Mouse (Mus musculus) kidney, adult 8-10 months (tissue): ENCODE results near the gene Flnb.

Experiments
- DNase-seq, 2 experiments: peaks; one replicate each; pipeline ENCODE4 v3.0.0; 2022

Flnb gene

DNA sequence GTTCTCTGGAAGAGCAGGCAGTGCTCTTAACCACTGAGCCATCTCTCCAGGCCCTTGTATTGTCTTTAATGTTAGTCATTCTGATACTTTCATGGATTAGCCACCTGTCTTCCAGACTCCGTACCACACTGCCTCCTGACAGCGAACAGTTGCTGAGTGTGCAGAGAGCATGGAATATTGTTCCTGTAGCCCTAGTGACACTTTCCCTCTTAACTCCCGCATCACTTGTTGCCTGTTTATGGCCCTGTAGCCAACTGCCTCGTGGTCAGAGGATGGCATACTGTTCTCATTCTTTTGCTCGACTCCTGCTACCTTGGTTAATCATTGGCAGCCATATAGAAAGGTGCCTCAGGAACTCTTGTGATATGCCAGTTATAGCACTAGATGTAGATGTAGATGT lies 45.4 kb downstream of the Flnb start:
- DNase-seq: no peak

DNA sequence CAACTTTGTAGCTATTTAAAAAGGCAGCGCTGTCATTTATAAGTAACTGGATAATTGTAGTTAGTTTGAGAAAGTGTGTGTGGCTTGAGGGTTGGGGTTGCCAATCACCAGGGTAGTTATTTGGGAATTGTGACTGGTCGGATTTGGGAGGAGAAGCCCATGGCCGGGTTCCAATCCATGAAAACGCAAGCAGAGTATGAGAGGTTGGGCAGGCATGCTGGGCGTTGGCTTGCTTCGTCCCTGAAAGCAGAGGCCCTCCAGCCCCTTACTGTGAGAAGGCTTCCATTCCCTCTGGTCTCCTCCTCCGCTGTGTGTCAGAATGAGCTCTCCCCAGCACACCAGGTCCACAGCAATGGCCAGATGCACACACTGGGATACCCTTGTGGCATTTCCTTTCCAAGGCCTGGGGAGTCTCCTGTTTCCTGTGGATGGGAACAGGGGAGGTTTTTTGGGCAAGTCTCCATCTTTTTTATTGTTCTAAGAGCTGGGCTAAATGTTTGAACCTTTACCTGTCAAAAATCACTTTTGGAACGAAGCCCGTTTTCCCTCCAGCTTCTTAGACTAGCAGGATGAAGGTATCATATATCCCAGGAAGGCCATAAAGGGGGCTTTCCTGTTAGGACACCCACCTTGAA lies 46.2 kb downstream of the Flnb start:
- no peak for DNase-seq

DNA sequence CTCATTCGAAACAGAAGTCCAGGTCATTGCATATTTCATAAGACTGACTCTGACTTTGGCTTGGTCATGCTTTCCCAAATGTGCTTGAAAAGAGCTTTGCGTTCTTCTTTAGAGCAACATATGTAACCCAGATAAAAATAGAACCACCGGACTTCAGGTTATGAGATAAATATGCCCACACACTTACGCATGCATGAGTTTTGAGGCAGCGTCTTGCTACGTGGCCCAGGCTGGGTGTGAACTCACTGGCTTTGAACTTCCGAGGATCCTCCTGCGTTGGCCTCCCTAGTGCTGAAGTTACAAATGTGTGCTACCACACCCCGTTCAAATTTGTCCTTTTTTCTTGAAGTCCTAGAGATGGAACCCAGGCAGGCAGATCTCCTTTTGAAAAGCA lies 46.7 kb downstream of the Flnb start:
- no peak for DNase-seq

DNA sequence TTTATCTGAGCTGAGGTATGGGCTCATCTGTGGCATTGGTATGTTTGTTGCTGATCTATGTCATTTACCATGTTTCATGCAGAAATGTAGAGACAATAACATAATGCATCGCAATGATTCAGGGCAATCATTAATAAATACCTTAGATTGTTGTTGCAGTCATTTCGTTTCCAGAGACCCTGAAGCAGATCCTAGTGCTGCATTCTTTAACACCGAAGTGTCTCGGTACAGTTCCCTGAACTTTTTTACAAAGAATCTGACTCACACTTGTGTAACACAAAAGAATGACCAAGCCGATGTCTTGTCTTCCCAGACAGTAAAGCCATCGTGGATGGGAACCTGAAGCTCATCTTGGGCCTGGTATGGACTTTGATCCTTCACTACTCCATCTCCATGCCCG lies 49.5 kb downstream of the Flnb start:
- no peak for DNase-seq

DNA sequence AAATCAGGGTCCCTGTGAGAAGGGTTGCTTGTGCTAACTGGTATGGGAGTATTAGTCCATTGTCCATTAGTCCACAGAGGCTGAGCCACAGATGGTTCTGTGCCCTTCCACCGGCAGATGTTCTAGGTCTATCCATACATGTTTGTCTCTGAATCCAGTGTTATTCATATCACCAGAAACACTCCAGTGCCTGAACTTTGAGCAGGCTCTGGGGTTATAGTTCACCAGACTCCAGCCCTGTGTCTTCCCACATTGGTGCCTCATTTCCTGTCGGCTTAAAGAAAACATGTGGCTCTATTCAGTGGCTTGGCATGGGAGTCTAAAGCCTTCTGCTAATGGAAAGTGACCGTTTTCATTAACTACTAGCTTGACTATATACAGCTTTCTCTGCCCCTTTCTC lies 50.1 kb downstream of the Flnb start:
- DNase-seq: no peak

DNA sequence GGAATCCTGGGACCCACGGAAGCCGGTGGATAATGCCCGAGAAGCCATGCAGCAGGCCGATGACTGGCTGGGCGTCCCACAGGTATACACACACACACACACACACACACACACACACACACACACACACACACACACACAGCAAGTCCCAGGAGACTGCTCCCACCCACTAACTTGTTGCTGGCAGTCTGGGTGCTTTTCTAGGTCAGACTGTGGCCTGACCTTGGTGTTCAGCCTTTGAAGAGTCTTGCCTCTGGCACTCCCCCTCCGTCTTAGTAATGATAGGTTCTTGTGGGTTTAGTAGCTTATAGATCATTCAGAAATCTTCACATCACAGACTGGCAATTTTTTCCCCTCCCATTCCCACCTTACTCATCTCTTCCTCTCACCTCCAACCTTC lies 52.0 kb downstream of the Flnb start:
- DNase-seq: no peak

DNA sequence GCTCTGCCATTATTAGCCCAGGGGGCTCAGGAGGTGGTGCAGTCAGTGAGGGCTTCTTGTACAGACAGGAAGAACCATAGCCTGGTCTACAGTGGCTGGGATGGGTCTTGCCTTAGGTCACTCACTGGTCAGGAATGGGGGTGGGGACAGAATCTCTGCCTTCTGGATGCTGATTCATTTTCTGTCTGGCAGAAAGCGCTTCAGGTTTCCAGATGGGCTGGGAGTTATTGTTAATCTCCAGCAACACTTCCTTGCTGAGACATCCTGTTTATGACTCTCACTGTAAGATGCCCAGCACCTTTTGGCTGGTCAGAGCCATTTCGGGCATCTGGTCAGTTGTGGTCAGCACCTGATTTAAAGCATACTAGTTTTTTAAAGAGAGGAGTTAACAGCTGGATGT lies 55.8 kb downstream of the Flnb start:
- no peak for DNase-seq

DNA sequence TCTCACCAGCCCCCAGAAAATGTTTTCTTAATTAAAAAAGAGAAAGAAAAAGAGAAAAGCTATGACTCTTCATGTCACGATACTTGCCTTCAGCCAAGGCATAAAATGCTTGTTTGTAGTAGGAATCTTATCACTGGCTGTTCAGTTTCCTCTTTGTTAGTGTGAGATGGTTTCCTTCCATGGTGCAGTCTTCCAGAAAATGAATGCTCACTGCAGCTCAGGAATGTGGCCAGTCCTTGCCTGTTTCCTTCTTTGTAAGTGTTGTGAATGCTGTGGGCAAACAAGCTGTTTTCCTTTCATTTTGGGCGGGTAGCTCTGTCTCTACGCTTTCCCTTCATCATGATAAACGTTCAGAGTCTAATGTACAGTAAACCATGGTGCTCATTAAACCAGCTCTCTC lies 56.7 kb downstream of the Flnb start:
- DNase-seq: no peak

DNA sequence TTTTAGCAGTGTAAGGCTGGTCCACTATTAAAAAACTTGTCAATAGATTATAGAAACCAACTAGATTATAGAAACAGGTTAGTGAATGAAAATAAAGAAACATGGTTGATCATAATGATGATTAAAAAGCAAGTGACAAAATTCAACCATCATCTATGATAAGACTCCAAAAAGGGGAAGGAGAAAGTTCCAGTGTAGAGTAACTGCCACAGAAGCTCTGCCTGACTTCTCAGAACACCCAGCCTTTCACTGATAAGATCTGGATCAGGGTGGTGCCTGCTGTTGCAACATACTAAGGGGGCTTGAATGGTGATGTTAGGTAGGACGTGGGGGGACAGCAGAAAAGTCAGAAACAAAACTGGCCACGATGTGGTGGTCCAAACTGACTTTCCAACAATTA lies 60.2 kb downstream of the Flnb start:
- no peak for DNase-seq

DNA sequence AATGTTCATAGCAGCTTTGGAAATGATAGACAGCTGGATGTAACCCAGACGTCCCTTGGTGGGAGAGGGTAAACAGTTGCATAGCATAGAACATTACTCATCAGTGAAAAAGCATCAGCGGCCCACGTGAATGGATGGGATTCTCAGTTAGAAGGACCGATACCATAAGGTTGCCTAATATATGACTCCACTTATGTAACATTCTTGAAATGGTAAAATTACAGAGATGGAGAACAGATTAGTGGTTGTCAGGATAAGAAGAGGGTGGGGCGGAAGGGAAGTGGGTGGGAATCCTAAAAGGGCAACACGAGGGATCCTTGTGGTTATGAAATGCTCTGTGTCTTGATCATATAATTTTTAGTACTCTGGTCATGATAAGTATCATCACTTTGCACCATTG lies 62.6 kb downstream of the Flnb start:
- DNase-seq: no peak

DNA sequence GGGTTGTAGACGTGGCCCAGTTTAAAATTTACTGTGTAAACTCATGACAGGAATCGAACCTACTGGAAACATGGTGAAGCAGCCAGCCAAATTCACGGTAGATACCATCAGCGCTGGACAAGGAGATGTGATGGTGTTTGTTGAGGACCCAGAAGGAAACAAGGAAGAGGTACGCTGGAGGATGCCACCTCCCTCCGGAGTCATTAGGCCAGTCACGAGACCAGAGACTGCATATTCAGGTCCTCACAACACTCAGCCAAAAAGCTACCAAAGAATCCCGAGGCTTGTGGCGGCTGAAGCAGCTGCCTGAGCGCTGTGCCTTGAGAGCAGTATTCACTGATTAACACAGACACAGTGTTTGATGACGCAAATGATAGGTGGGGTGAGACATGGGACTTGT lies 63.8 kb downstream of the Flnb start:
- DNase-seq: no peak

DNA sequence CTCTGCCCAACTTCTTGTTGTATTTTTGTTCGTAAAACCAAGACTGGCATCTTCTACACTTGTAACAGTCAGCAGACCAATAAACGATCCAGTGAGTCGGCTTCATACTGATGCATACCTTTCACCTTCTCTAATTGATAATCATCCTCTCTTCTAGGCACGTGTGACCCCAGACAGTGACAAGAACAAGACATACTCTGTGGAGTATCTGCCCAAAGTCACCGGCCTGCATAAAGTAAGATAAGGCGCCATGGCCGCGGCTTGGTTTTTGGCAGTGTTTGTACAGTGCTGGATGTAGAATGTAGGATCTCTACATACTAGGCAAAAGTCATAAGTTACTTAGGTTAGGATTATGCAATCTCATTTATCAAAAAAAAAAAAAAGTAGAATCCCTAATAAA lies 64.3 kb downstream of the Flnb start:
- no peak for DNase-seq

DNA sequence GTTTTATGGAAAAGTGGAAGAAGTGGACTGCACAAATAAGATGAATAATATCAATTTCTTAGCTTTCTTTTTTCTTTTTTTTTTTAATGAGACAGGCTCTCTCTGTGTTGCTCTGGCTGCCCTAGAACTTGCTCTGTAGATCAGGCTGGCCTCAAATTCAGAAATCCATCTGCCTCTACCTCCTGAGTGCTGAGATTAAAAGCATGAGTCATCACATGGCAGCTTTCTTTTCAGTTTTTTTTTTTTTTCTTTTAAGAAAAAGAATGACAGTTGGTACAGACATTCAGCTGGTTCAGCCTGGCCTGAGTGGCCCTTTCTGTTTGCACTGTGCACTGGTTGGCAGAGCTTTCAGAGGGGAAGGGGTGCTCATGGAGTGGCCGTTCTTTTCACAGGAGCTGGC lies 66.4 kb downstream of the Flnb start:
- DNase-seq: no peak

DNA sequence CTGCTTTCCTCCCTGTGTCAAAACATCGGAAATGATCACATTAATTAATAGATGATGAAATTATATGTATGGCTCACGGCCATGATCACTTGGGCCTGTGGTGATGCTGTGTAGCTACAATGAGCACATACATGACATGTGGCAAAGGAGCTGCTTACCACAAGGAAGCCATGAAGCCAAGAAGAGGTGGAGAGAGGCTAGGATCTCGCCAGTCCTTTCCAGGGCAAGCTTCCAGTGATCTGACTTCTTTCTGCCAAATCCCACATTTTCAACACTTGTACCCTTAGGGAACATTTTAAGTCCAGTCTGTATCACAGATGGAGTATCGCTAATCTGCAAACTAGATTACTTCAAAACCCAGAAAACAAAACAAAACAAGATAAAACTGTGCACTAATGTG lies 67.1 kb downstream of the Flnb start:
- DNase-seq: no peak

DNA sequence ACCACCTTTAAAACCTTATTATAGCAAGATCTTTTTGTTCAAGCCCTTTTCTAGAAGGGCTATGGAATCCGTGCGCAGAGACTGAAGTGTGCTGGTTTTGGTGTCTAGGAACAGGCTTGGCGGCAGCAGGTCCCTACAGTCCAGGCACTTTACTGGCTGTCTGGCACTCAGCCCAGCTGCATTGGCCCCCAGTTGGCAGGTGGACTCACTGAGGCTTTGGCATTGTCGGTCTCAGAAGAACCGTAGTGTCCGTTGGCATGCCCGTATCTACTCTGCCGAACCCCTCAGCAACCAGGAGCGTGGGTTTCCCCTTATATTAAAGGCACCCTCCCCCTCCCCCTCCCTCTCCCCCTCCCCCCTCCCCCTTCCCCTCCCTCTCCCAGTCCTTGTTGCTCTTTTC lies 67.8 kb downstream of the Flnb start:
- no peak for DNase-seq

DNA sequence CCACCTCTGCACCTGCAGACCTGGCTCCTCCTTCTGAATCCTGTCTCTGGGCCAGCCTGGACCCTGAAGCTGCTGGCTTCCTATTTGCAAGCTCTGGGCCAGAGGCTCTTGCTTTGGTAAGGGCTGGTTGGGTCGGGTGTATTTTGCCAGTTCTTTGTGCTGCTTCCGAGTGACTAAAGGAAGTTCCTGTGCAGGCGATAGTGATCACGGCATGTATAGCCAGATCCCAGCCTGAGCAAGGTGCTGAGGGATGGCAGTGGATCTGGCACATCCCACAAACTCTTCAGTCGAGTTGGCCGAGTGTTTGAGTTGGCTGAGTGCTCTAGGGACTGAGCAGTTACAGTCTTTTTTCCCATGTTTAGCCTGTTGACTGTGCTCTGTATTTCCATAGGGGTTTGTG lies 68.3 kb downstream of the Flnb start:
- no peak for DNase-seq

DNA sequence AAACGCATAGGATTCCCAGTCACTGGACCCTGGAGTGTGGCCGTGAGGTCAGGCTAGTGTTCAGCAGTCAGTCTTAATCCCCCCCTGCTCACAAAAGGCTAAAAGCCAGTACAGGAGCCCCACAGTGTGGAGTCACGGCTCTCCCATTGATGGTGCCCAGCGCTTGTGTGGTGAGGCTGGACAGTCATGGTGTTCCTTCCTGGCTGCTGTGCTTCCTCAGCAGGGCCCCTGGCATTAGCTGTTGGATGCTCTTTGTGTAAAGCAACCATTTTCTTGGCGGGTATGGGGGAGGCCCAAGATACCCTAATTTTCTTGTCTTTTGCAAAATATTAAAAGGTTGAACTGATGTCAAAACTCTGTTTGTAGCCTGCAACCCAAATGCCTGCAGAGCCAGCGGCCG lies 69.4 kb downstream of the Flnb start:
- no peak for DNase-seq

DNA sequence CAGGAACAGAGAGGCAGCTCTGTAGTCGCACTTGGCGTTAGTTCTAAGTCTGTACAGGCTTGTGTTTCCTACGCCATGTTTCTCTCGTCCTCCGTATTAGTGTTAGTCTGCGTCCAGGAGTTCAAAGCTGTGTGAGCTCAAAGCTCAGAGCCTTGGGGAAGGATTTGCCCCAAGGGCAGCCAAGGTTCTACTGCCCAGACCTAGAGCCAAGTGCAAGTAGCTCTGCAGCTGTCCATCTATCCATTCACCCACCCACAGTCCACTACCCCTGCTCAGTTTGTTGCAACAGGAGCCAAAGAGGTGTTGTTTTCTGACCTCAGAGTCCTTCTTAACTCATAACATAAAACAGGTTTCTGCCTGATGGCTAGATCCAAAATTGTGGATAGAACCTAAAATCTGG lies 70.5 kb downstream of the Flnb start:
- DNase-seq: no peak

DNA sequence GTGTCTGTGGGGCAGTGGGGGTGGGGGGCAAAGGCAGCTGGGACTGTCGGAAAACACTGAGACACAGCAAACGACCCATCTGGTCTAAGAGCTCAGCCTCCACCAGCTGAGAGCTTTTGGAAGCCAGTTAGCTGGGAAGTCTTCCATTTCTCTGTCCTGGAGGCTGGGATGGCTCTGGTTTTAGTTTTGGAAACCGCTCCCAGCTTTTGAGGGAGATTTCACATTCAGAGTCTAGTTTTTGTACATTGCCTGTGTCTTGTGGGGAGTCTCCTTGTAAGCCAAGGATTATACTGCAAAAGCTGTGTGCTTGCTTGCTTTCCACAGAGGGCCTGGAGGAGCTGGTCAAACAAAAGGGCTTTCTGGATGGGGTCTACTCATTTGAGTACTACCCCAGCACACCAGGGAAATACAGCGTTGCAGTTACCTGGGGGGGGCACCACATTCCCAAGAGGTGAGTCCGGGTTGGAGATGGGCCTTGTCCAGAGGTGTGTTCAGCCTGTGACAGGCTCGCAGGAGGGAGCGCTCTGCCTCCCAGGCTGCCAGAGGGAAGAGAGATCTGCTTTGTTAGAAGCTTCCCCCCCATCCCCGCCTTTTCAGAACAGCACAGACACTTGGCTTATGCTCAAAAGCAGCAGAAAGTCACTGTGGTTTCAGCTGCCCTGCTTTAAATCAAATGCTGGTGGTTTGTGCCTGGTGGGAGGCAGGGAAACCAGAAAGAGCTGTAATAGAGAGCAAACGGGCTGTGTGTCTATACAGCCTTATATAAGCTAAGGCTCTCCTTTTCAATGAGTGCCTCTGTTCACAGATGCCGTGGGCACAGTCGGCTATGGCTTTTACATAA lies 71.3 kb downstream of the Flnb start:
- no peak for DNase-seq

DNA sequence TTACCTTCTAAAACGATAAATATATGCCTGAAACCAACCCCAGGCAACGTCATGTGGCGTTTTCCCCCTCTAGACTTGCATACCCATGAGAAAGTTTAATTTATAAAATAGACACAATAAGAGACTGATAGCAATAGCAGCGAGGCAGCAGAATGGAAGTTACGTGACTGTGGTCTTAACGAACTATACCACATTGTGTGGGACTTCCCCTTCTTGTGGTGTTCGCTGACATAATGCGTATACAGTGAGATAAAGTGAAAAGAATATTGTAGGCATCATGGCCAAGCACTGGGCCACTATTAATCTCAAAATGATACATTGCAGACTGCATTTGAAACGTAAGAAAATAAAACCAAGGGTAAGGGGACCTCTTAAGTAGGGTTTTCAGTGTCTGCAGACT lies 72.1 kb downstream of the Flnb start:
- DNase-seq: no peak

DNA sequence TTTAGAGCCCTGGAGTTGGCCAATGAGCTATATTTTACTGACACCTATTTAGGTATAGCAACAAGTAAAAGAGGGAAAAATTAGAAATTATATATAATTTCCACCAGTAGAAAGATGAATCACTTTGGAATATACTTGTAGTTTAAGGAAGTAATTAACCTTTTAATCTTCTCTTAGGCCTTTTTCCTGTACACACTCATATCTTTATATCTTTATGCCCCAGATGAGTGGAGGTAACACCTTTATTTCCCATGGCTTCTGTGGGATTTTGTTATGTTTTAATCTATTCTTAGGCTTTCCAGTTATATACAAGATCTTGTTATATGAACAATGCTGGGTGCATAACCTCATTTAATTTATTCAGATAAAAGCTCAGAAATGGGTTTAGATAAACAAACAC lies 73.6 kb downstream of the Flnb start:
- no peak for DNase-seq

DNA sequence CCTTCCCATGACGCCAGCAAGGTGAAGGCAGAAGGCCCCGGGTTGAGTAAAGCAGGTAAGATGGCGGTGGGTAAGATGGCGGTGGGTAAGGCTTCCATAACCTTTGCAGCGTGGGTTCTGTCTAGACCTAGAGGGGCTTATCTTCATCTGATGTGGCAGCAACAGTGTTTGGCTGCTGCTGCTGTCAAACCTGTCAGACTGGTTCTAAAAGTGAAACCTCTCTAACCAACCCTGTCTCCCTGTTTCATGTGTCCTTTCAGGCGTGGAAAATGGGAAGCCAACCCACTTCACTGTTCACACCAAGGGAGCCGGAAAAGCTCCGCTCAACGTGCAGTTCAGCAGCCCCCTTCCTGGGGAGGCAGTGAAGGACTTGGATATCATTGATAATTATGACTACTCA lies 78.4 kb downstream of the Flnb start:
- peak; percentile 47 to 69 for DNase-seq

DNA sequence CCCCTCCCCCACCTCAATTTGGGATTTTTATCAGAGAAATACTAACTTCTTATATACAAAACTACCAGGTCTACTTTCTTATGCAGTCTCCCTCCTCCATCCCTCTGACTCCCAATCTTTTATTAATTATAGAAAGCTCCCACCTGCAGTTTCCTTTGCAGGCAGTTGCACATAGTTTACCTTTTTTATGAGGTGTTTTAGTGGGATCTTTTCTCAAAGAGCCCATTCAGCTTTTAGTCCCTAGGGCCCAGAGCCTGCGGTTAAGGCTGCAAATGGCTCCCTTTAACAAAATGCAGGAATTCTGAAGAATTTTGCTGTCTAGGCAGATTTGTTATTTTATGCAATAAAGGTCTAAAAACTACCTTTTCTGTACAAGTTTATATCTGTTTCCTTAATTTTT lies 78.9 kb downstream of the Flnb start:
- DNase-seq: no peak

DNA sequence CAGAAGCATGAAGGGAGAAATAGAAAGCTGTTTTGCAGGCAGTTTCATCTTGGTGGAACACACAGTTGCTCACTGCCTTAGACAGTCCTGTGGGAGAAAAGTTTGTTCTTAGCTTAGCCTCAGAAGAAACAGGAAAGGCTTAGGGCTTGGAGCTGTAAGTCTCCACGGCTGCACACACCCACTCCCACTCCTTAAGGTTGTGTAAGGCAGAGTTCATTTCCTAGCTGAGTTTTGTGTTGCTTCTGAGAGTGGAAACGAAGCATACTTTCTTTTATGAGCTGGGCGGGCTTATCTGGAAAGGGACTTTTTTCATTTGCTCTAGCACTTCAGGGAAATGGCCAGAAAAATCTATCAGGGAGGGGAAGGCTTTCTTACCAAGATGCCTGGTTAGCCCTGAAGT lies 82.2 kb downstream of the Flnb start:
- no peak for DNase-seq

DNA sequence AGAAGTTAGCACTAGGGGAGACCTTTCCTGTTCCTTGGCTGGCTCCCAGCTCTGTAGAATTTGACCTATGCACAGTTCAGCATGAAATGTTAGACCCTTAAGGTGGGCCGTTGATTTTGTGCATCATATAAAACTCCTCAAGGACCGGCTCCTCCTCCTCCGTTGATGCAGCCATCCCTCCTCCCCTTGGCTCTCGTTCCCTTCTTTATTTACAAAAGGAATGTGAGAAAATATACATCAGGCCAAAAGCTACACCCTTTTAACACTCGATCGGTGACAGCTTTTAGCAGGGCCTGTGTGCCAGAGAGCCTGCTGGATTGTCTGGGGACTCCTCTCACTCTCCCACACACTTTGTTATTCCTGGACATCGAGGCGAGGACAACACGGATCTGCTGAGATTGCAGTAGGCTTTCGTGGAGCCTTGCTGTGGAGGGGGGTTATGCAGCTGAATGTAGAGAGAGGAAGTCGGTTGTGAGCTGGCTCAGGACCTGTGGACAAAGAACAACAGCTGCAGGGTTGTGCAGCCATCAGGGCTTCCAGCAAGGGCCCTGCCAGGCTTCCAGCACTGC lies 82.8 kb downstream of the Flnb start:
- DNase-seq: no peak
